Mouse (Mus musculus) liver, embryonic 13.5 days (tissue): ENCODE results near the gene Adam12. TPM values are rescaled to one million over a fixed set of nuclear protein-coding genes. Genes with fewer than 3 reads are reported as not detected.

ENCODE experiments used
- ATAC-seq: fragments of 200-750 bp; cut with Nextera tagmentation; 2 replicates; pipeline ENCODE4 v1.8.0; 2017; ENCODE audit warnings: low read depth, mild to moderate bottlenecking, moderate number of reproducible peaks, moderate library complexity
- DNase-seq: peaks from one replicate; pipeline ENCODE4 v3.0.0; 2022
- H3K27ac ChIP-seq: fragments of 300-500 bp; sonication (generic); 2 replicates; pipeline ENCODE4 v1.5.1; 2015; ENCODE audit warnings: moderate library complexity, mild to moderate bottlenecking, inconsistent platforms
- H3K27me3 ChIP-seq: fragments of 300-500 bp; sonication (generic); 2 replicates; pipeline ENCODE4 v1.6.1; 2015; ENCODE audit warnings: mild to moderate bottlenecking, inconsistent platforms
- H3K36me3 ChIP-seq: fragments of 300-500 bp; sonication (generic); 2 replicates; pipeline ENCODE4 v1.6.1; 2015; ENCODE audit warnings: mild to moderate bottlenecking, inconsistent platforms
- H3K4me1 ChIP-seq: fragments of 300-500 bp; sonication (generic); replicated peaks from 2 replicates; pipeline ENCODE4 v1.6.1; 2015; ENCODE audit warnings: inconsistent platforms
- H3K4me2 ChIP-seq: fragments of 300-500 bp; sonication (generic); 2 replicates; pipeline ENCODE4 v1.6.1; 2015; ENCODE audit warnings: inconsistent platforms, mild to moderate bottlenecking, moderate library complexity
- H3K4me3 ChIP-seq: fragments of 300-500 bp; sonication (generic); replicated peaks from 2 replicates; pipeline ENCODE4 v1.5.1; 2015; ENCODE audit warnings: mild to moderate bottlenecking, inconsistent platforms
- H3K9ac ChIP-seq: fragments of 300-500 bp; sonication (generic); 2 replicates; pipeline ENCODE4 v1.6.1; 2015; ENCODE audit warnings: mild to moderate bottlenecking, inconsistent platforms
- H3K9me3 ChIP-seq: fragments of 300-500 bp; sonication (generic); replicated peaks from 2 replicates; pipeline ENCODE4 v1.6.1; 2016; ENCODE audit warnings: inconsistent platforms
- WGBS: fragments of 180-500 bp; shearing (Covaris S2); methylation state at CpG from one replicate; pipeline ENCODE4 v1.1.7; 2015; ENCODE audit not compliant: insufficient replicate concordance; 5-methylcytosine and 5-hydroxymethylcytosine counted together
- polyA plus RNA-seq: library from polyadenylated mRNA; unstranded; fragments of >200 nt; fragmentation: Nextera tagmentation; extraction: Ambion mirVana; gene quantifications from 2 replicates; pipeline ENCODE4 v1.2.1, GENCODE M21; 2015

Adam12 gene
- polyA plus RNA-seq, 1 experiment from 2014 or later: 1.5 TPM

DNA sequence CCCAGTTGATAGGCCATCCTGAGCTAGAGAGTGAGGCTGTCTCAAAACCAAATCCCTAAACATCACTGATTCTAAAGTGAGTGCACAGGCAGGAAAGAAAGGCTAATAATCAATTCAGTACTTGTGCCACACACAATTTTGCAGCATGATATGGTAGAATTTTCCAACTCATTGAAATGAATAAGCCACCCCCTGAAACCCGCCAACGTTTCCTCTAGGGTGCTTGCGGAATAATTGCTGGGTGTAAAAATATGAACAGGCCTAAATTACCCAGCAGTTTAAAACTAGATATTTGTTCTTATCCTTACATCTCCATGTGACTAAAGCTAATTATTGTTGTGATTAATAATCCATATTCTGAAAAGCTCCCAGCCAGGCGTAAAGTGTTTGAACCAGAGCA lies 154.3 kb downstream of the Adam12 start:
- Histone ChIP-seq H3K9me3 (no peaks in the 10 kb centered on the region), H3K4me1 (no peaks in the 10 kb centered on the region), H3K4me2 (no peak overlapping the region), H3K9ac (no peak overlapping the region), H3K27ac (no peak overlapping the region), H3K36me3 (no peaks in the 10 kb centered on the region), H3K4me3 (no peak overlapping the region), H3K27me3 (no peaks in the 10 kb centered on the region)
- 78% methylated on average over 4 of the region's 4 CpGs for WGBS
- no peak for ATAC-seq
- no peak for DNase-seq

- DNase-seq: no peak
- WGBS: 68% methylated on average over 5 of the region's 5 CpGs
- no peak for ATAC-seq
- Histone ChIP-seq H3K27me3 (no peaks in the 10 kb centered on the region), H3K9me3 (no peaks in the 10 kb centered on the region), H3K4me2 (no peak overlapping the region), H3K4me3 (no peak overlapping the region), H3K36me3 (no peaks in the 10 kb centered on the region), H3K27ac (no peak overlapping the region), H3K9ac (no peak overlapping the region), H3K4me1 (no peaks in the 10 kb centered on the region)
These were observed 158.9 kb downstream of the Adam12 start for GRCm38 (mm10) chr7:134073011-134073410.

GRCm38 (mm10) chr7:134071153-134071885 lies 160.6 kb downstream of the Adam12 start:
- DNase-seq: no peak
- 47% methylated on average over 11 of the region's 11 CpGs for WGBS

GRCm38 (mm10) chr7:134062629-134063028 lies 169.3 kb downstream of the Adam12 start:
- no peak overlapping the region for H3K27ac ChIP-seq
- no peak for DNase-seq
- no peak for ATAC-seq
- H3K4me2 ChIP-seq: no peak overlapping the region
- no peak overlapping the region for H3K4me3 ChIP-seq
- WGBS: 33% methylated on average over 4 of the region's 4 CpGs
- no peaks in the 10 kb centered on the region for H3K4me1 ChIP-seq
- H3K9me3 ChIP-seq: no peaks in the 10 kb centered on the region
- no peaks in the 10 kb centered on the region for H3K36me3 ChIP-seq
- H3K27me3 ChIP-seq: no peaks in the 10 kb centered on the region
- no peak overlapping the region for H3K9ac ChIP-seq

More at GRCm38 (mm10) chr7:134071153-134071885, 160.6 kb downstream of the Adam12 start:
- ATAC-seq: no peak
- no peak overlapping the region for H3K4me3 ChIP-seq
- H3K27me3 ChIP-seq: no peaks in the 10 kb centered on the region
- H3K9me3 ChIP-seq: no peaks in the 10 kb centered on the region
- no peaks in the 10 kb centered on the region for H3K4me1 ChIP-seq
- H3K27ac ChIP-seq: no peak overlapping the region
- no peak overlapping the region for H3K4me2 ChIP-seq
- no peak overlapping the region for H3K9ac ChIP-seq
- no peaks in the 10 kb centered on the region for H3K36me3 ChIP-seq

- Histone ChIP-seq H3K4me1 (no peaks in the 10 kb centered on the region), H3K27ac (no peak overlapping the region), H3K9ac (no peak overlapping the region), H3K4me2 (no peak overlapping the region), H3K4me3 (no peak overlapping the region), H3K27me3 (no peaks in the 10 kb centered on the region), H3K9me3 (no peaks in the 10 kb centered on the region), H3K36me3 (no peaks in the 10 kb centered on the region)
- ATAC-seq: no peak
- 39% methylated on average over 2 of the region's 2 CpGs for WGBS
- DNase-seq: no peak
These were observed 179.5 kb downstream of the Adam12 start for GRCm38 (mm10) chr7:134052486-134052885.

DNA sequence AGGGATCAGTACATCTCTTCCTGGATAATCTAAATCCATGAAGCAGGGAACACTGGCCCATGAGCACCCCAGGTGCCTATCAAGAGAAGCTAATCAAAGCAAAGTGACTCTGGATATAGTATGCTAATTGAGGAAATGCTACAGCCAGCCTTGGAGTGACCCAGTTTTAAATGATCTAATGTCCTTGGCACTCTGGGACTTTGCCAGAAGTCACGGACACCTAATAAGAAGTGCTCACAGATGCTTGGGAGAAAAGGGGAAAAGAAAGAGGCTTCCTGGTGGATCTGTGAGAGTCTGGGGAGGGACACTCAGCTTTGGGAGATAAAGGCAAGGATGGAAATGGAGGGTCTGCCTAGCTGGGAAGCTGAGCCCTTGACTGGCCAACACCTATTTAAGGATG lies 181.6 kb downstream of the Adam12 start:
- Histone ChIP-seq H3K4me2 (no peak overlapping the region), H3K4me1 (no peaks in the 10 kb centered on the region), H3K27ac (no peak overlapping the region), H3K4me3 (no peak overlapping the region), H3K9ac (no peak overlapping the region), H3K9me3 (no peaks in the 10 kb centered on the region), H3K27me3 (no peaks in the 10 kb centered on the region), H3K36me3 (no peaks in the 10 kb centered on the region)
- ATAC-seq: no peak
- DNase-seq: no peak
- 54% methylated on average over 1 of the region's 1 CpGs for WGBS

DNA sequence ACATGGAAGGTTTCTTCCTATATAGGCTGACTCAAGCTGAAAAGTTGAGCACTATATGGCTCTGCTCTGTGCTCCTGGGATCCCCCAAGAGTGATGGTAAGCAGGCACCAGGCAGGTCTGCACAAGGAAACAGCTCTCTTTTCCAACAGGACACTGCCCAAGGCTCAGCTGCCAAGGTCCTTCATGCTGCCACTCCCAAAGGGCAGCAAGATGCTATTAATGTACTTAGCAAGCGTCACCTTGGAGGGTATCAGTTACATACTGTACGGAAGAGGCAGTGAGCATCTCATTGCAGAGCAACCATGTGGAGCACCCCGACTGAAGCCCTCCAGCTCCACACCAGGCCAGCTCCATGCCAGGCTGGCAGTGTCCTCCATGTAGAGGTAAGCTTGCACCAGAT lies 185.6 kb downstream of the Adam12 start:
- DNase-seq (no peak), ATAC-seq (no peak)
- Histone ChIP-seq H3K27me3 (no peaks in the 10 kb centered on the region), H3K9ac (no peak overlapping the region), H3K27ac (no peak overlapping the region), H3K36me3 (no peaks in the 10 kb centered on the region), H3K9me3 (no peaks in the 10 kb centered on the region), H3K4me2 (no peak overlapping the region), H3K4me3 (no peak overlapping the region), H3K4me1 (no peaks in the 10 kb centered on the region)
- 64% methylated on average over 3 of the region's 3 CpGs for WGBS

- Histone ChIP-seq H3K9me3 (no peaks in the 10 kb centered on the region), H3K9ac (no peak overlapping the region), H3K4me2 (no peak overlapping the region), H3K4me1 (no peaks in the 10 kb centered on the region), H3K4me3 (no peak overlapping the region), H3K27me3 (no peaks in the 10 kb centered on the region), H3K36me3 (no peaks in the 10 kb centered on the region), H3K27ac (no peak overlapping the region)
- no peak for DNase-seq
- ATAC-seq: no peak
These were observed 188.4 kb downstream of the Adam12 start for GRCm38 (mm10) chr7:134043576-134043975.

GRCm38 (mm10) chr7:134042614-134043013 lies 189.3 kb downstream of the Adam12 start:
- no peak for DNase-seq
- no peak overlapping the region for H3K4me2 ChIP-seq

DNA sequence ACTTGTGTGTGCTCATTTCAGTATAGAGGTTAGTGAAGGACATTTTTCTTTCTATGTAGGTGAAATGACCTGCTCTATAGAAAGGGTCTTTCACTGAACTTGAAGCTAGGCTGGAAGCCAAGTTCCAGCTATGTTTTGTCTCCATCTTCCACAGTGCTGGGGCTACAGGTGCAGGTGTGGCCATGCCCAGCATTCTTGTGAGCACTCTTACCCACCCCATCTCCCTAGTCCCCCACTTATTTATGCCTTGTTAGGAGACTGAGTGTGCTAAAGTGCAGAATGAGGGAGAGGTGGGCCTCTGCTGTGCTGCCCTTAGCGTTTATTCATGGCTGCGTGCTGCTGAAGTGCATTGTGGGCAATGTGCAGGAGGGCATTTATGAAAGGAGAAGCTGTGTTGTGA lies 198.0 kb downstream of the Adam12 start:
- Histone ChIP-seq H3K9ac (no peak overlapping the region), H3K4me1 (peaks cover 8% of the 10 kb centered on the region; the same call in 1 of the 2 replicates), H3K27me3 (no peaks in the 10 kb centered on the region), H3K4me3 (no peak overlapping the region), H3K27ac (no peak overlapping the region), H3K36me3 (no peaks in the 10 kb centered on the region), H3K9me3 (no peaks in the 10 kb centered on the region), H3K4me2 (no peak overlapping the region)
- ATAC-seq (no peak), DNase-seq (no peak)
- 80% methylated on average over 2 of the region's 2 CpGs for WGBS

More at GRCm38 (mm10) chr7:134042614-134043013, 189.3 kb downstream of the Adam12 start:
- Histone ChIP-seq H3K27me3 (no peaks in the 10 kb centered on the region), H3K9me3 (no peaks in the 10 kb centered on the region), H3K4me1 (no peaks in the 10 kb centered on the region), H3K36me3 (no peaks in the 10 kb centered on the region), H3K9ac (no peak overlapping the region), H3K27ac (no peak overlapping the region), H3K4me3 (no peak overlapping the region)
- ATAC-seq: no peak

- Histone ChIP-seq H3K9ac (no peak overlapping the region), H3K4me2 (no peak overlapping the region), H3K4me1 (peaks cover 8% of the 10 kb centered on the region; the same call in 1 of the 2 replicates), H3K27me3 (no peaks in the 10 kb centered on the region), H3K4me3 (no peak overlapping the region), H3K27ac (no peak overlapping the region), H3K36me3 (no peaks in the 10 kb centered on the region), H3K9me3 (no peaks in the 10 kb centered on the region)
- ATAC-seq (no peak), DNase-seq (no peak)
- WGBS: 36% methylated on average over 6 of the region's 6 CpGs
These were observed 199.0 kb downstream of the Adam12 start for GRCm38 (mm10) chr7:134032959-134033366.

DNA sequence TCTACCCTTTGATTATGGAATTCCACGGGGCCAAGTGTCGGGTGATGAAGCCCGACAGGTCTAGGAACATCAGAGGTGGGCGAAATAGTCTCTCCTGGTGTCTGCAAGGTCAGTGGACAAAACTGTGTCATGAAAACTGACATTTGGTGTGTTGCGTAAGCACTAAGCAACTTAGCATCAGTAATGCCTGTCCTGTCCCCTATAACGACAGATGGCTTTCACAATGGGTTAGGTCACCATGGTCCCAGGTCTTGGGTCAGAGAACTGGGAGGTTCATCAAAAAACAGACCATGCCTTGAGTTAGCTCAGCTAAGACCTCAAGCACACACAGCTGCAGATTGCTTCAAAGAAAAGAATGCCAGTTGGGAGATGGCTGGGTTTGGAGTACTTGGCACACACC lies 200.2 kb downstream of the Adam12 start:
- Histone ChIP-seq H3K36me3 (no peaks in the 10 kb centered on the region), H3K9ac (no peak overlapping the region), H3K4me3 (no peak overlapping the region), H3K4me1 (peaks cover 8% of the 10 kb centered on the region; the same call in 1 of the 2 replicates), H3K4me2 (no peak overlapping the region), H3K9me3 (no peaks in the 10 kb centered on the region), H3K27ac (no peak overlapping the region), H3K27me3 (no peaks in the 10 kb centered on the region)
- WGBS: 66% methylated on average over 6 of the region's 6 CpGs
- DNase-seq (no peak), ATAC-seq (no peak)
